Mouse (Mus musculus): ENCODE measurements at regions not wholly inside any gene's neighbourhood (a gene's known extent, or its start where the extent isn't known, plus 50 kb on each side); places are given as distances from the start of the nearest gene placed in this dataset.

DNA sequence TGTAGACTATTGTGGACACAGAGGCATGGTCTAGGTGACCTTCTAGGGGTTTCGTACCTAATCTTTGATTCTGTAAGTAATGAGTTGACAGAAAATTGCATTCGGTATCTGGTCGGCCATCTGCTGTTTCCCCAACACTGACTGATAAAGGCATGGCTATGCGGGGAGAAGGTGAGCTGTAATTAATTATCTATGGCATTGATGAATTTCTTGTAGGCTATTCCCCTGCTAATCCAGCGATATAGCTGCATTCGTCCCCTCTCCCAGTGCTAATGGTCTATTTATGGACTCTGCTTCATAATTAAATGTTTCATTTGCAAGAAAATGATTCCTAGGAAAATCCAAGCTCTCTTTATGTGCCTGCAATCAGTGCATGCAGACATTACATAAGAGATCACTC lies 136.5 kb downstream of the C1d start:
- ATAC-seq (ENCODE audit: insufficient number of reproducible peaks, low FRiP score, low TSS enrichment, low read depth) (no peak), DNase-seq (ENCODE audit: low spot score) (no peak)
- H3K4me3 ChIP-seq (ENCODE audit: low read depth, low read length), result no peak overlapping the region
- no peaks in the 10 kb centered on the region for H3K9me3 ChIP-seq (ENCODE audit: control insufficient read depth, low read length)
- H3K27ac ChIP-seq (replicated peaks; ENCODE audit: low read depth, low read length), result no peak overlapping the region
- no peak overlapping the region for H3K4me2 ChIP-seq (ENCODE audit: low read depth, severe bottlenecking)
- 53% methylated on average over 6 of the region's 6 CpGs for WGBS
- H3K9ac ChIP-seq (ENCODE audit: low read length), result no peak overlapping the region
- H3K36me3 ChIP-seq (ENCODE audit: control insufficient read depth, insufficient read depth, low read length), result no peaks in the 10 kb centered on the region
- no peaks in the 10 kb centered on the region for H3K27me3 ChIP-seq (ENCODE audit: control insufficient read depth, insufficient read depth, low read length)
- H3K4me1 ChIP-seq (ENCODE audit: control insufficient read depth, insufficient read depth, low read length), result no peaks in the 10 kb centered on the region

GRCm38 (mm10) chr11:17414531-17414930 lies 157.2 kb downstream of the C1d start:
- no peaks in the 10 kb centered on the region for H3K36me3 ChIP-seq (ENCODE audit: control insufficient read depth, insufficient read depth, low read length)
- no peak for ATAC-seq (ENCODE audit: insufficient number of reproducible peaks, low FRiP score, low TSS enrichment, low read depth)
- H3K4me1 ChIP-seq (ENCODE audit: control insufficient read depth, insufficient read depth, low read length), result no peaks in the 10 kb centered on the region
- no peaks in the 10 kb centered on the region for H3K9me3 ChIP-seq (ENCODE audit: control insufficient read depth, low read length)
- H3K27me3 ChIP-seq (ENCODE audit: control insufficient read depth, insufficient read depth, low read length), result no peaks in the 10 kb centered on the region
- no peak overlapping the region for H3K9ac ChIP-seq (ENCODE audit: low read length)
- 12% methylated on average over 1 of the region's 1 CpGs for WGBS
- peak; percentile 31 for DNase-seq (ENCODE audit: low spot score)
- no peak overlapping the region for H3K4me2 ChIP-seq (ENCODE audit: low read depth, severe bottlenecking)
- H3K4me3 ChIP-seq (ENCODE audit: low read depth, low read length), result no peak overlapping the region
- H3K27ac ChIP-seq (replicated peaks; ENCODE audit: low read depth, low read length), result no peak overlapping the region

- Histone ChIP-seq H3K27ac (replicated peaks; ENCODE audit: low read depth, low read length) (no peak overlapping the region), H3K27me3 (ENCODE audit: control insufficient read depth, insufficient read depth, low read length) (no peaks in the 10 kb centered on the region), H3K9me3 (ENCODE audit: control insufficient read depth, low read length) (no peaks in the 10 kb centered on the region), H3K9ac (ENCODE audit: low read length) (no peak overlapping the region), H3K4me3 (ENCODE audit: low read depth, low read length) (no peak overlapping the region), H3K36me3 (ENCODE audit: control insufficient read depth, insufficient read depth, low read length) (no peaks in the 10 kb centered on the region), H3K4me2 (ENCODE audit: low read depth, severe bottlenecking) (no peak overlapping the region), H3K4me1 (ENCODE audit: control insufficient read depth, insufficient read depth, low read length) (no peaks in the 10 kb centered on the region)
- 17% methylated on average over 1 of the region's 1 CpGs for WGBS
- ATAC-seq (ENCODE audit: insufficient number of reproducible peaks, low FRiP score, low TSS enrichment, low read depth) (no peak), DNase-seq (ENCODE audit: low spot score) (no peak)
These were observed 157.8 kb downstream of the C1d start for GRCm38 (mm10) chr11:17415144-17415543.

- Histone ChIP-seq H3K27ac (replicated peaks; ENCODE audit: low read depth, low read length) (no peak overlapping the region), H3K9me3 (ENCODE audit: control insufficient read depth, low read length) (no peaks in the 10 kb centered on the region; the same call in 1 of the 2 replicates), H3K9ac (ENCODE audit: low read length) (no peak overlapping the region), H3K4me3 (ENCODE audit: low read depth, low read length) (no peak overlapping the region), H3K4me1 (ENCODE audit: control insufficient read depth, insufficient read depth, low read length) (no peaks in the 10 kb centered on the region), H3K36me3 (ENCODE audit: control insufficient read depth, insufficient read depth, low read length) (no peaks in the 10 kb centered on the region), H3K4me2 (ENCODE audit: low read depth, severe bottlenecking) (no peak overlapping the region), H3K27me3 (ENCODE audit: control insufficient read depth, insufficient read depth, low read length) (no peaks in the 10 kb centered on the region)
- ATAC-seq (ENCODE audit: insufficient number of reproducible peaks, low FRiP score, low TSS enrichment, low read depth) (no peak), DNase-seq (ENCODE audit: low spot score) (no peak)
- 59% methylated on average over 4 of the region's 4 CpGs for WGBS
These were observed 160.4 kb downstream of the C1d start for GRCm38 (mm10) chr11:17417656-17418289.

- peak; percentile 36 for DNase-seq (ENCODE audit: low spot score)
- no peak for ATAC-seq (ENCODE audit: insufficient number of reproducible peaks, low FRiP score, low TSS enrichment, low read depth)
- no peak overlapping the region for H3K4me3 ChIP-seq (ENCODE audit: low read depth, low read length)
- H3K4me1 ChIP-seq (ENCODE audit: control insufficient read depth, insufficient read depth, low read length), result no peaks in the 10 kb centered on the region
- H3K9ac ChIP-seq (ENCODE audit: low read length), result no peak overlapping the region
- H3K27me3 ChIP-seq (ENCODE audit: control insufficient read depth, insufficient read depth, low read length), result peaks cover 47% of the 10 kb centered on the region
- H3K4me2 ChIP-seq (ENCODE audit: low read depth, severe bottlenecking), result no peak overlapping the region
- no peaks in the 10 kb centered on the region for H3K9me3 ChIP-seq (ENCODE audit: control insufficient read depth, low read length)
- no peak overlapping the region for H3K27ac ChIP-seq (replicated peaks; ENCODE audit: low read depth, low read length)
- WGBS, result 13% methylated on average over 4 of the region's 4 CpGs
- H3K36me3 ChIP-seq (ENCODE audit: control insufficient read depth, insufficient read depth, low read length), result no peaks in the 10 kb centered on the region
These were observed 184.8 kb downstream of the C1d start for GRCm38 (mm10) chr11:17442133-17442532.

DNA sequence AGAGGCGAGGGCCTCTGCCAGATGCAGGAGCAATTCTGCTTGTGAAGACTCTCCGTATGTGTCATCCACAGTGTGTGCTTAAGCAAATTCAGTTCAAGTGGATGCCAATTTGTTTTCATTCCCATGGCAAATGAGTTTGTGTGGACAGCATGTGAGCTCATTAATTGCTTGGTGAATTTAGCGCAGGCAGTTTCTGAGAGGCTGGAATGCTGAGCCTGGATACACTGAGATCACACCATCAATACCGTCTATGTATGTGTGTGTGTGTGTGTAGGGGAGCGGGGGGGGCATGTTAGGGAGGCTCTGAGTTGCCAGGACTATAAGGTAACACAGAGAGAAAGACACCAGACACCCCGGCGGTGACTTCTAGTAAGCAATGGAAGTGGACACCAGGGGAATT lies 191.9 kb downstream of the C1d start:
- Histone ChIP-seq H3K9ac (ENCODE audit: low read length) (no peak overlapping the region), H3K4me3 (ENCODE audit: low read depth, low read length) (no peak overlapping the region), H3K27ac (replicated peaks; ENCODE audit: low read depth, low read length) (no peak overlapping the region), H3K4me1 (ENCODE audit: control insufficient read depth, insufficient read depth, low read length) (peaks cover 8% of the 10 kb centered on the region; the same call in 1 of the 2 replicates), H3K27me3 (ENCODE audit: control insufficient read depth, insufficient read depth, low read length) (peaks cover 31% of the 10 kb centered on the region), H3K9me3 (ENCODE audit: control insufficient read depth, low read length) (no peaks in the 10 kb centered on the region), H3K36me3 (ENCODE audit: control insufficient read depth, insufficient read depth, low read length) (no peaks in the 10 kb centered on the region), H3K4me2 (ENCODE audit: low read depth, severe bottlenecking) (no peak overlapping the region)
- no peak for ATAC-seq (ENCODE audit: insufficient number of reproducible peaks, low FRiP score, low TSS enrichment, low read depth)
- WGBS, result 56% methylated on average over 7 of the region's 7 CpGs
- no peak for DNase-seq (ENCODE audit: low spot score)

GRCm38 (mm10) chr11:17450360-17451045 lies 193.1 kb downstream of the C1d start:
- peaks cover 8% of the 10 kb centered on the region; the same call in 1 of the 2 replicates for H3K4me1 ChIP-seq (ENCODE audit: control insufficient read depth, insufficient read depth, low read length)
- H3K9ac ChIP-seq (ENCODE audit: low read length), result no peak overlapping the region
- DNase-seq (ENCODE audit: low spot score) (peak; percentile 56), ATAC-seq (ENCODE audit: insufficient number of reproducible peaks, low FRiP score, low TSS enrichment, low read depth) (peak; percentile 56; the same call in 1 of the 2 replicates)
- H3K36me3 ChIP-seq (ENCODE audit: control insufficient read depth, insufficient read depth, low read length), result no peaks in the 10 kb centered on the region
- no peak overlapping the region for H3K27ac ChIP-seq (replicated peaks; ENCODE audit: low read depth, low read length)
- peaks cover 31% of the 10 kb centered on the region for H3K27me3 ChIP-seq (ENCODE audit: control insufficient read depth, insufficient read depth, low read length)
- H3K9me3 ChIP-seq (ENCODE audit: control insufficient read depth, low read length), result no peaks in the 10 kb centered on the region
- no peak overlapping the region for H3K4me2 ChIP-seq (ENCODE audit: low read depth, severe bottlenecking)
- H3K4me3 ChIP-seq (ENCODE audit: low read depth, low read length), result no peak overlapping the region
- WGBS, result 14% methylated on average over 7 of the region's 7 CpGs

GRCm38 (mm10) chr11:17451451-17451850 lies 194.1 kb downstream of the C1d start:
- no peak overlapping the region for H3K9ac ChIP-seq (ENCODE audit: low read length)
- no peak for DNase-seq (ENCODE audit: low spot score)
- peaks cover 8% of the 10 kb centered on the region; the same call in 1 of the 2 replicates for H3K4me1 ChIP-seq (ENCODE audit: control insufficient read depth, insufficient read depth, low read length)
- WGBS, result 90% methylated on average over 2 of the region's 2 CpGs
- H3K27me3 ChIP-seq (ENCODE audit: control insufficient read depth, insufficient read depth, low read length), result peaks cover 23% of the 10 kb centered on the region
- H3K4me3 ChIP-seq (ENCODE audit: low read depth, low read length), result no peak overlapping the region
- no peaks in the 10 kb centered on the region for H3K36me3 ChIP-seq (ENCODE audit: control insufficient read depth, insufficient read depth, low read length)
- no peak overlapping the region for H3K27ac ChIP-seq (replicated peaks; ENCODE audit: low read depth, low read length)
- H3K4me2 ChIP-seq (ENCODE audit: low read depth, severe bottlenecking), result no peak overlapping the region
- H3K9me3 ChIP-seq (ENCODE audit: control insufficient read depth, low read length), result no peaks in the 10 kb centered on the region
- no peak for ATAC-seq (ENCODE audit: insufficient number of reproducible peaks, low FRiP score, low TSS enrichment, low read depth)
